Mouse (Mus musculus) layer of hippocampus, adult 6 months (tissue): Measurements from ENCODE around the gene Slc12a8. TPM values are rescaled to one million over a fixed set of nuclear protein-coding genes. Genes with fewer than 3 reads are reported as not detected.

ENCODE experiments used
- long read RNA-seq, 2 experiments: library from polyadenylated mRNA; unstranded; transcript quantifications; one replicate each; pipeline ENCODE4 v2.0.0; 2019 to 2020
- polyA plus RNA-seq: library from polyadenylated mRNA; unstranded; fragments of <200 nt; fragmentation: Nextera tagmentation; gene quantifications from 2 replicates; pipeline ENCODE4 v1.2.3, GENCODE M21; 2021

Gene Slc12a8
- polyA plus RNA-seq: 0.99 and 1.1 TPM in 2 replicates
- long read RNA-seq, experiment 1, partial matches to known transcripts: 1 of 1 reads
- long read RNA-seq, experiment 1, other reads (novel, unspliced or antisense): 0 of 1 reads
- long read RNA-seq, experiment 2, partial matches to known transcripts: 2 of 5 reads
- long read RNA-seq, experiment 2, other reads (novel, unspliced or antisense): 3 of 5 reads

DNA sequence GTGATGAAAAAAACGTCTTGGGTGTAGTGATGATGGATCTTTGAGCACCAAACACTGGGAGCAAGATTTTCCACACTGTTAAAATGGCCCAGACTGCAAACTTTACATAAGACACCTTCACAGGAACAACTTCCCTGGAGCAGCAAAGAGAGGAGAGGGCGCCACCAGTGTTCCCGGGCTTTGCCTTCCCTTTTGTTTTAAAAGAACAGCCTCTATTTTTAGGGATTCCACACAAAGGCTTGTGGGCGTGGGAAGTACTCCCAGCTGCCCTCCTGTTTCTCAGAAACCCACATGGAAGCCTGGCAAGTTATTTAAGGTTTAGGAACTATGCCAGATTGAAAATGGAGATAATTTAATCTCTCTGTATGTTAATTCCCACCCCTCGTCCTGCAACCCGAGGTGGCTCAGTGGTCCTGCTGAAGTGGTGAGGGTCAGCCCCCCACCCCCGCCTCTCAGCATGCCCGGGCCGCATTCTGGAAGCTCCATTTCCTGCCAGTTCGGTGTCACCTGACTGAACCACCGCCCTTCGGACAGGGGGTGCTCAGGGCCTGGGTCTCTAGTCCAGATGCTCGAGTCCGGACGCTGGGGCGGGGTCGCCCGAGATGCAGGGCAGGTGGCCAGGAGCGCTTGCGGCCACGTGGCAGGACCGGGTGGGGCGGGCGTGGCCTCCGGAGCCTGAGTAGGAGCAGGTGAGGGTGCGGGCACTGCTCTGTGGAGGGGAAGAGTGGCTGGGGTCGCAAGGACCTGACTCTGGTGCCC is at the start of gene Slc12a8:
Gene Slc12a8, plus strand, starts transcription at position 522 of the 759 bp plus-strand sequence.

DNA sequence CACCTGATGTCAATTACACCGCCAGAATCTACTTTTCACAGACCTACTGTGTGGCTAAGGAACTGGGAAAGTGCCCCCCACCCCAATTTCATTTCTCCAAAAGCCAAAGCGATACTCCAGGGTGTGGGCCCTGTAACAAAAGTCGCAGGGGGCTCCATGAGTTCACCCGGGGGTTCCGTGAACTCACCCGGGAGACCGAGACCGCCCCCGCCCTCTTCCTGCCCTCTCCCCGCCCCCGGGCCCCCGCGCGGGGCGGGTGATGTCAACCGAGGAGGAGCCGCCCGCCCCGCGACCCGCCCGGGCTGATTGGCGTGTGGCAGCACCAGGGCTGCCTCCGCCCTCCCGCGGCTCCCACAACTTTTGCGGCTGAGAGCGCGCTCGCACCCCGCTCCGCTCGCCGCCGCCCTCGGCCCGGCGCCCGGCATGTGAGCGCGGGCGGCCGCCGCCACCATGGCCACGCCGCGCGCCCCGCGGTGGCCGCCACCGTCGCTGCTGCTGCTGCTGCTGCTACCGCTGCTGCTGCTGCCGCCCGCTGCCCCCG is 167.1 kb downstream of the Slc12a8 start, which contains the start of gene Heg1:
Gene Heg1, plus strand, starts transcription at position 209 of the 541 bp plus-strand sequence.

Other genes with a start within 250 kb of the Slc12a8 start
- gene Zfp148, start 136.5 kb upstream of the Slc12a8 start, polyA plus RNA-seq: 27.8 and 29.2 TPM in 2 replicates
- gene Heg1, start 167.0 kb downstream of the Slc12a8 start, polyA plus RNA-seq: 6.9 and 7.3 TPM in 2 replicates